Mouse (Mus musculus) CH12.LX (cell line): ENCODE measurements at regions not wholly inside any gene's neighbourhood (a gene's known extent, or its start where the extent isn't known, plus 50 kb on each side); places are given as distances from the start of the nearest gene placed in this dataset.

Experiments used
- DNase-seq: peaks from one replicate; pipeline ENCODE4 v3.0.0-alpha.2; 2013; ENCODE audit errors: extremely low read depth
- H3K27ac ChIP-seq: 2 replicates; pipeline ENCODE4 v1.5.1; 2012; ENCODE audit warnings: low read depth, mild to moderate bottlenecking, control low read depth, moderate library complexity; ENCODE audit not compliant: insufficient read depth
- H3K27me3 ChIP-seq: replicated peaks from 2 replicates; pipeline ENCODE3; 2012; ENCODE audit warnings: inconsistent platforms
- H3K36me3 ChIP-seq, 2 experiments: replicated peaks in 1 of 2; 2 replicates each; pipeline versions ENCODE3 to v1.6.1; 2012; ENCODE audit warnings: inconsistent platforms in 1 of 2, low read length in 1 of 2, mild to moderate bottlenecking in 1 of 2, mixed read lengths in 1 of 2, moderate library complexity in 1 of 2; ENCODE audit not compliant: control insufficient read depth in 1 of 2, insufficient read depth in 1 of 2
- H3K4me1 ChIP-seq, 2 experiments: 2 replicates each; pipeline ENCODE4 v1.6.1; 2012; ENCODE audit warnings: inconsistent platforms in 1 of 2, moderate library complexity in 1 of 2; ENCODE audit not compliant: insufficient read depth in 2 of 2, control insufficient read depth in 1 of 2
- H3K4me2 ChIP-seq: 2 replicates; pipeline ENCODE4 v1.6.1; 2012; ENCODE audit warnings: low read depth, mild to moderate bottlenecking, control low read depth; ENCODE audit not compliant: poor library complexity, insufficient read depth, severe bottlenecking
- H3K4me3 ChIP-seq, 3 experiments: fragments of 150-350 bp in 1 of 3; sonication (generic) in 1 of 3; replicated peaks in 1 of 3; 2 replicates each; pipeline versions ENCODE3 to v1.5.1; 2011 to 2012; ENCODE audit warnings: low read depth in 2 of 3, low read length in 2 of 3, mild to moderate bottlenecking in 2 of 3, moderate library complexity in 2 of 3, control low read depth in 1 of 3, improper control_type of control experiment in 1 of 3, inconsistent platforms in 1 of 3, mixed read lengths in 1 of 3; ENCODE audit not compliant: poor library complexity in 1 of 3
- H3K79me2 ChIP-seq: replicated peaks from 2 replicates; pipeline ENCODE4 v1.6.1; 2012; ENCODE audit warnings: mild to moderate bottlenecking, moderate library complexity; ENCODE audit not compliant: control insufficient read depth, poor library complexity, insufficient read depth, severe bottlenecking; ENCODE audit errors: extremely low read depth
- H3K9ac ChIP-seq: 2 replicates; pipeline ENCODE4 v1.6.1; 2012; ENCODE audit warnings: low read depth, mild to moderate bottlenecking, control low read depth, moderate library complexity; ENCODE audit not compliant: insufficient read depth
- H3K9me3 ChIP-seq: replicated peaks from 2 replicates; pipeline ENCODE3; 2012; ENCODE audit warnings: low read length, inconsistent platforms, mixed read lengths
- CHD1 ChIP-seq: IDR thresholded peaks from 2 replicates; pipeline ENCODE4 v1.6.1; 2012; ENCODE audit warnings: low read depth, low read length, improper control_type of control experiment, inconsistent platforms
- CHD2 ChIP-seq: IDR thresholded peaks from 2 replicates; pipeline ENCODE4 v1.6.1; 2011; ENCODE audit warnings: low read length, improper control_type of control experiment
- ELF1 ChIP-seq: IDR thresholded peaks from 2 replicates; pipeline ENCODE4 v1.6.1; 2014; ENCODE audit warnings: low read depth, mild to moderate bottlenecking, inconsistent platforms, low read length, improper control_type of control experiment
- GABPA ChIP-seq: IDR thresholded peaks from 2 replicates; pipeline ENCODE4 v1.6.1; 2012; ENCODE audit warnings: low read depth, low read length, improper control_type of control experiment, inconsistent platforms; ENCODE audit not compliant: insufficient replicate concordance
- IRF4 ChIP-seq: IDR thresholded peaks from 2 replicates; pipeline ENCODE4 v1.6.1; 2014; ENCODE audit warnings: low read depth, mild to moderate bottlenecking, inconsistent platforms, low read length, improper control_type of control experiment
- MAX ChIP-seq: IDR thresholded peaks from 2 replicates; pipeline ENCODE4 v1.6.1; 2011; ENCODE audit warnings: low read length, improper control_type of control experiment
- MAZ ChIP-seq: IDR thresholded peaks from 2 replicates; pipeline ENCODE4 v1.6.1; 2012; ENCODE audit warnings: low read depth, mild to moderate bottlenecking, inconsistent platforms, low read length, improper control_type of control experiment, moderate library complexity
- MYC ChIP-seq: IDR thresholded peaks from 2 replicates; pipeline ENCODE4 v1.6.1; 2011; ENCODE audit warnings: low read depth, mild to moderate bottlenecking, improper control_type of control experiment, low read length
- PAX5 ChIP-seq: IDR thresholded peaks from 2 replicates; pipeline ENCODE4 v1.6.1; 2012; ENCODE audit warnings: low read length, inconsistent platforms, mixed read lengths
- POLR2AphosphoS2 ChIP-seq: IDR thresholded peaks from 2 replicates; pipeline ENCODE4 v1.6.1; 2011; ENCODE audit warnings: low read depth, low read length, improper control_type of control experiment
- RAD21 ChIP-seq: IDR thresholded peaks from 2 replicates; pipeline ENCODE4 v1.6.1; 2011; ENCODE audit warnings: low read depth, mild to moderate bottlenecking, low read length, improper control_type of control experiment, moderate library complexity
- RCOR1 ChIP-seq: conservative IDR thresholded peaks from 2 replicates; pipeline ENCODE4 v1.6.1; 2012; ENCODE audit warnings: low read depth, mild to moderate bottlenecking, inconsistent platforms, low read length, improper control_type of control experiment
- SIN3A ChIP-seq: IDR thresholded peaks from 2 replicates; pipeline ENCODE4 v1.6.1; 2012; ENCODE audit warnings: low read length, improper control_type of control experiment, inconsistent platforms
- UBTF ChIP-seq: IDR thresholded peaks from 2 replicates; pipeline ENCODE4 v1.6.1; 2012; ENCODE audit warnings: low read depth, mild to moderate bottlenecking, inconsistent platforms, low read length, improper control_type of control experiment, moderate library complexity
- ZC3H11A ChIP-seq: IDR thresholded peaks from 2 replicates; pipeline ENCODE4 v1.6.1; 2012; ENCODE audit warnings: low read depth, mild to moderate bottlenecking, inconsistent platforms, low read length, improper control_type of control experiment
- ZKSCAN1 ChIP-seq: IDR thresholded peaks from 2 replicates; pipeline ENCODE4 v1.6.1; 2012; ENCODE audit warnings: low read depth, inconsistent platforms, low read length, improper control_type of control experiment, borderline replicate concordance
- dilution Hi-C: fragments of 300-500 bp; cut with MboI; formaldehyde crosslinking; loops from 2 replicates; pipeline ENCODE4 v1.14.3; 2020; ENCODE audit warnings: low sequenced_read_pairs; ENCODE audit not compliant: extremely low pct_unique_long_range_greater_than_20kb, extremely low pct_ligation_motif_present
- in situ Hi-C: fragments of 300-500 bp; cut with MboI; formaldehyde crosslinking; loops from 3 replicates; pipeline ENCODE4 v1.14.3; 2019; ENCODE audit warnings: low sequenced_read_pairs, low pct_ligation_motif_present, low pct_unique_long_range_greater_than_20kb, mixed read lengths

- Histone ChIP-seq H3K79me2 (no peaks in the 10 kb centered on the region), H3K27me3 (no peaks in the 10 kb centered on the region), H3K9ac (no peak overlapping the region), H3K9me3 (no peaks in the 10 kb centered on the region), H3K27ac (no peak overlapping the region), H3K4me2 (no peak overlapping the region), H3K4me3 (no peak overlapping the region), H3K4me1 (no peaks in the 10 kb centered on the region), H3K36me3 (no peaks in the 10 kb centered on the region)
- dilution Hi-C loops: no loop called here
- in situ Hi-C loops: no loop called here
- DNase-seq: no peak
- TF ChIP-seq PAX5 (no peak), POLR2AphosphoS2 (no peak), ELF1 (no peak)
These were observed 67.2 kb upstream of the C030005K15Rik start for GRCm38 (mm10) chr10:97793804-97794203.

DNA sequence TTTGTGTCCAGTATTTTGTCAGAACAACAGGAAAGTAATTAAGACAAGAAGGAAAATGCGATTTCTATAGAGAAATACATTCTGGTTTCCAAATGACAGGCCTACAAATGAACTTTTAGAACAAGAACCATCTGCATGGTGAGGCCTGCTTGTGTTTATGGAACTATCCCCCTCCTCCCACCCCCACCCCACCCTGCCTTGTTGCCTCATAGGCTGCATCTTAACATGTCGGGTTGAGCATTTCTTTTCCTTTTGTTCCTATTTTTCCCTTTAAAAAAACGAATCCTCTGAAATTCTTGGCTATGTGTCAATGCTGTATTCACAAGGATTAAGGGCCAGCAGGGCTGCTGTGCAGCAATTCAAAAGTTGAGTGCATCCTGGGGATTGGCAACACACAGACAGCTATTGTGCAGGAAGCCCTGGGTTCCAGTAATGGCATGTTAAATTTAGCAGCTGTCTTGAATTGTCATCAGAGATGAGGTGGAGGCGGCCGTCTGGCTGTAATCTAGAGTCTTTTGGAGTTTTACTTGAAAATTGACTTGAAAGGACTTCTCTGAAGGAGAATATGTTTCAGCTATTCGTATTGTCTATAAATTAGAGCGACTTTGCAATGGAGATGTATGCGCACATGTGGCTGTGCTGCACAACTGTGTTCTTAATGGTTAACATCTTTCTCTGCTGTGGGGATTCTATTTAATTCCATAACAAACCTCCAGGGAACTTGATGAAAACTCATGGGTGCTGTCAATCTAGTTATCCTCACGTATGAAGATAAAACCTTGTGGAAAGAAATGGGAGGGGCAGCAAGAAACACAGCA is 75.1 kb upstream of the C030005K15Rik start:
- in situ Hi-C loops: no loop called here
- Histone ChIP-seq H3K4me2 (no peak overlapping the region), H3K9ac (no peak overlapping the region), H3K27me3 (no peaks in the 10 kb centered on the region), H3K4me3 (no peak overlapping the region), H3K9me3 (no peaks in the 10 kb centered on the region), H3K4me1 (no peaks in the 10 kb centered on the region), H3K79me2 (no peaks in the 10 kb centered on the region), H3K27ac (no peak overlapping the region), H3K36me3 (no peaks in the 10 kb centered on the region)
- TF ChIP-seq MAX (no peak), SIN3A (no peak), RAD21 (no peak), CHD1 (no peak), ZC3H11A (no peak), IRF4 (no peak), RCOR1 (no peak), UBTF (no peak), MYC (no peak), CHD2 (no peak), MAZ (no peak), GABPA (no peak), ZKSCAN1 (no peak)
- no peak for DNase-seq
- dilution Hi-C loops: no loop called here
